Mouse (Mus musculus) kidney, adult 2 months (tissue): Measurements from ENCODE around the gene Drd2. TPM values are rescaled to one million over a fixed set of nuclear protein-coding genes. Genes with fewer than 3 reads are reported as not detected.

ENCODE experiments used
- DNase-seq: peaks from one replicate; pipeline ENCODE4 v3.0.0; 2021
- H3K27ac ChIP-seq: fragments of 200-500 bp; 2 replicates; pipeline ENCODE4 v1.5.1; 2012; ENCODE audit warnings: low read depth, low read length, control low read depth, inconsistent platforms; ENCODE audit not compliant: insufficient read depth
- H3K27me3 ChIP-seq: fragments of 200-500 bp; replicated peaks from 2 replicates; pipeline ENCODE4 v1.6.1; 2012; ENCODE audit warnings: mild to moderate bottlenecking, moderate library complexity, low read length, inconsistent platforms; ENCODE audit not compliant: control insufficient read depth, insufficient read depth
- H3K36me3 ChIP-seq: fragments of 200-500 bp; 2 replicates; pipeline ENCODE4 v1.6.1; 2012; ENCODE audit warnings: mild to moderate bottlenecking, moderate library complexity, low read length, inconsistent platforms; ENCODE audit not compliant: control insufficient read depth, insufficient read depth
- H3K4me1 ChIP-seq: fragments of 200-500 bp; 2 replicates; pipeline ENCODE4 v1.6.1; 2011; ENCODE audit warnings: low read length; ENCODE audit not compliant: control insufficient read depth, insufficient read depth
- H3K4me3 ChIP-seq: fragments of 200-500 bp; 2 replicates; pipeline ENCODE4 v1.5.1; 2011; ENCODE audit warnings: mild to moderate bottlenecking, low read depth, low read length, control low read depth; ENCODE audit not compliant: insufficient read depth
- CTCF ChIP-seq: fragments of 200-500 bp; conservative IDR thresholded peaks from 2 replicates; pipeline ENCODE4 v1.5.1; 2011; ENCODE audit warnings: low read depth, mild to moderate bottlenecking, control low read depth, low read length, moderate library complexity, mixed read lengths; ENCODE audit not compliant: insufficient read depth, insufficient read length
- POLR2A ChIP-seq: fragments of 200-500 bp; IDR thresholded peaks from one replicate; pipeline ENCODE4 v1.6.1; 2011; ENCODE audit warnings: low read depth, low read length, control low read depth
- WGBS: fragments of 180-500 bp; shearing (Covaris S2); methylation state at CpG from one replicate; pipeline ENCODE4 v1.1.7; 2018; 5-methylcytosine and 5-hydroxymethylcytosine counted together
- polyA plus RNA-seq: library from polyadenylated mRNA; depleted of rRNA; stranded (reverse); fragments of >200 nt; gene quantifications from 2 replicates; pipeline ENCODE4 v1.2.3, GENCODE M21; 2012; rRNA removed

The Drd2 gene
- polyA plus RNA-seq, 1 experiment, result 0.44 TPM

DNA sequence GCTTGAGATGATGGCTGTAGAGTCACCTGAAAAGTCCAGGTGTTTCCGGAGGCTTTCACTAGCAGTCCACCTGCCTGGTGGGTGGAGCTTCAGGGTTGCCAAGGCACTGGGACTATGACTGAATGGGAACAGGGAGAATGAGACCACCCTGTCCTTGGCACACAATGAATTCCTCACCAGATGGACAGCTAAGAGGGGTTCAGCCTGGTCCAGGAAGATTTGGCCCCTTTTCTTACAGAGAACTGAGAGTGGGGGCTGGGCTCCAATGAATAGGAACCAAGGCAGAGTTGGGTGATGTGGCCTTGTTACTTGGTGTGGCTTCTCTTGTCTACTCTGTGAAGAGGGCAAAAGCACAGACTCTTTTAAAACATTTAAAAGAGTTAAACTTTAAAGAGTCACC is 112.0 kb downstream of the Drd2 start:
- H3K27ac ChIP-seq, result no peak overlapping the region
- no peaks in the 10 kb centered on the region for H3K4me1 ChIP-seq
- H3K27me3 ChIP-seq, result no peaks in the 10 kb centered on the region
- H3K36me3 ChIP-seq, result no peaks in the 10 kb centered on the region
- WGBS, result 96% methylated on average over 1 of the region's 1 CpGs
- H3K4me3 ChIP-seq, result no peak overlapping the region
- no peak for TF ChIP-seq CTCF
- no peak for TF ChIP-seq POLR2A
- no peak for DNase-seq

DNA sequence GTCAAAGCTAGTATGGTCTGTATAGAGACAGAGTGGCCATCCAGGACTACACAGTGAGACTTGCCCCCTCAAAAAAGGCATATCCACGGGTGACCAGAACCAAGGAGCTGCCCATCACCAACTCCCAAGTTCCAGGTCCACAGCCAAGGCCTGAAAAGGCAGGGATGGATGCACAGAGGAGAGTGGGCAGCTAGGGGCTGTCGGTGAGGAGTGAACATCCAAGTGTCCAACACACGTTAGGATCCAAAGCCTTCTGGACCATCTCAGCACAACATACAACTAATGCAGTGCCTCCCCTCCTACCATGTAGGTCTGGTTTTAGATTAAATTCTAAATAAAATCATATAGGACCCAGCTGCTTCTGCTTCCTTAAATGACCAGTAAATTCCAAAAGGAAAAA is 115.7 kb downstream of the Drd2 start:
- Histone ChIP-seq H3K27me3 (no peaks in the 10 kb centered on the region), H3K4me1 (no peaks in the 10 kb centered on the region), H3K36me3 (no peaks in the 10 kb centered on the region), H3K4me3 (no peak overlapping the region), H3K27ac (no peak overlapping the region)
- TF ChIP-seq POLR2A (no peak), CTCF (no peak)
- 85% methylated on average over 3 of the region's 3 CpGs for WGBS
- no peak for DNase-seq

Other genes starting within 250 kb of the Drd2 start
- not detected in 2 replicates for gene Gm4894, start 90.1 kb upstream of the Drd2 start, polyA plus RNA-seq
- not detected in 2 replicates for gene Ankk1, start 86.4 kb downstream of the Drd2 start, polyA plus RNA-seq
- 3.8 and 4.1 TPM in 2 replicates for gene Ttc12, start 145.6 kb downstream of the Drd2 start, polyA plus RNA-seq